Mouse (Mus musculus): ENCODE results near the gene Bace1.
"Not testable (repeated sequence)": the region's sequence is repeated elsewhere in the genome, so short reads cannot be mapped to it uniquely, and the experiment has no call there.

Bace1 gene

GRCm38 (mm10) chr9:45839139-45839981, 980 bp downstream of the Bace1 start:
- no peak for DNase-seq

- no peak for DNase-seq
Observed at GRCm38 (mm10) chr9:45839982-45840300, 1.6 kb downstream of the Bace1 start.

GRCm38 (mm10) chr9:45840331-45840730, 2.0 kb downstream of the Bace1 start:
- DNase-seq = no peak

GRCm38 (mm10) chr9:45841458-45841857, 3.1 kb downstream of the Bace1 start:
- no peak for DNase-seq

DNA sequence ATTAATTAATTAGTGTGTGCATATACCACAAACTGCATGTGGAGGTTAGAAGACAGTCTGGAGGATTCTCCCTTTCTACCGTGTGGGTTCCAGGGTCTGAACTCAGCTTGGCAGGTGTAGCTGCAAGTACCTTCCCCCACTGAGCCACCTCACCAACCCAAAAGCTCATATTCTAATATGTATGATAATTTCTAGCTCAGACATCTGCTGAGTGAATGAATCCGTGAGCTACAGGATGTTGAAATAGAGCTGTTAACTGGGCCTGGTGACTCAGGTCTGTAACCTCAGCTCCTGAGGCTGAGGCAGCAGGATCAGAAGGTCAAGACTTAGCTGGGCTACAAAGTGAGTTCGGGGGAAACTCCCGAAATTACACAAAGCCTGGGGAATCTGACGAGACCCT, 4.6 kb downstream of the Bace1 start:
- DNase-seq = no peak

DNA sequence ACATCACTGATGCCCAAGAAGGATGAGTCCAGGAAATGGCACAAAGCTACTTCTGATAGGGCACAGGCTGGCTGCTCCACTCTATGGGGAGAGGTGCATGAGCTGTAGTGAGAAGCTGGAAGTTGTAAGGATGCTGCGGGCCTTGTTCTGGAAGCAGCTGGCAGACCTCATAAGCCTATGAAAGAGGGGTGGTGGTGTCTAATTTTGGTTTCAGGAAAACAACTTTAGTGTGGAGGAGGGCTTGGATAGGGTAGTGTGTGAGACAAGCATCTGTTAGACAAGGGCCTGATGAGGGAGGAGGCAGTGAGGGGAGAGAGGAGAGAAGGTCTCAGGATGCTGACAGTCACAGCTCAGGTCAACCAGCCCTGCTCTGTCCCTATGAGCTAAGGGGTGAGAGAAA, 5.4 kb downstream of the Bace1 start:
- no peak for DNase-seq

GRCm38 (mm10) chr9:45845541-45845940, 7.2 kb downstream of the Bace1 start:
- no peak for DNase-seq

DNA sequence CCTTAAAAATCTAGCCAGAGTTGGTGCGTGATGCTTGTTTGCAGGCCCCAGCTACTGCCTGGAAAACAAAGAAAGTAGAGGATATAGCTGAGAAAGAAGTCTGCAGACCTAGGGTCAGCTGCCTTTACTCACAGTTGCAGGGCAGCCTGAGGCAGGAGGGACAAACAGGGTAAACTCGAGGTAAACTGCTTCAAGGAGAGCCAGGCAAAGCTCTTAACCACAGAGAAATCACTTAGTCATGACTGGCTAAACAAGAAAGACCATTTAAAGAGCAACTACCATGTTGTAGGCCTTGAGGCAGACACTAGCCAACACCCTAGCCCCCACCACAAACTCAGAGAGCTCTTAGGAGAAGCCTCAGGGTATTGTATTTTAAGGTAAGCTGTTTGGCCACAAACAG, 7.8 kb downstream of the Bace1 start:
- DNase-seq = not testable (repeated sequence)

DNA sequence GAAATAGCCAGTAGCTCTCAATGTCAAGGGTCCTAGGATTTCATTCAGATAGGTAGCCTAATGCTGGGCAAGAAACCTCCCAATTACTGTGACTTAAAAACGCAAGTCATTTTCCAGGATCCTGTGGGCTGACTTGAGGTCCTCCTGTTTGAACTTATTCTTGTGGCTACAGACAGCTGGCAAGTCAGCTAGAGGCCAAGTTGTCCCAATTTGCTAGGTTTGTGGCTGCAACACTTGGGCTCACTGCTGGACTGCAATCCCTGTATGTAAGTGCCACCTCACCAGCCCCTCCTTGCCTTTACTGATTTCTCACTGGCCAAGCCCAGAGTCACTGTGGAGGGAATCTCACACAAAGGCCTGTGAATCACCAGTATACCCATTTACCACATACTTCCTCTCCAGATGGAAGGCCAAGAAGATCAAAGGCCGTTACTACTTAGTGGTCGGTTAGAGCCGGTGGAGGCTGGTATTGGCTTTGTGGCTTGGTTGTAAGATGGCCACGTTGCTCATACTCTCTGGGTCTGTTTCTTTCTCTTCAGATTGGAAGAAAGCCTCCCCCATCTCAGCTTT, 8.6 kb downstream of the Bace1 start:
- no peak for DNase-seq

DNA sequence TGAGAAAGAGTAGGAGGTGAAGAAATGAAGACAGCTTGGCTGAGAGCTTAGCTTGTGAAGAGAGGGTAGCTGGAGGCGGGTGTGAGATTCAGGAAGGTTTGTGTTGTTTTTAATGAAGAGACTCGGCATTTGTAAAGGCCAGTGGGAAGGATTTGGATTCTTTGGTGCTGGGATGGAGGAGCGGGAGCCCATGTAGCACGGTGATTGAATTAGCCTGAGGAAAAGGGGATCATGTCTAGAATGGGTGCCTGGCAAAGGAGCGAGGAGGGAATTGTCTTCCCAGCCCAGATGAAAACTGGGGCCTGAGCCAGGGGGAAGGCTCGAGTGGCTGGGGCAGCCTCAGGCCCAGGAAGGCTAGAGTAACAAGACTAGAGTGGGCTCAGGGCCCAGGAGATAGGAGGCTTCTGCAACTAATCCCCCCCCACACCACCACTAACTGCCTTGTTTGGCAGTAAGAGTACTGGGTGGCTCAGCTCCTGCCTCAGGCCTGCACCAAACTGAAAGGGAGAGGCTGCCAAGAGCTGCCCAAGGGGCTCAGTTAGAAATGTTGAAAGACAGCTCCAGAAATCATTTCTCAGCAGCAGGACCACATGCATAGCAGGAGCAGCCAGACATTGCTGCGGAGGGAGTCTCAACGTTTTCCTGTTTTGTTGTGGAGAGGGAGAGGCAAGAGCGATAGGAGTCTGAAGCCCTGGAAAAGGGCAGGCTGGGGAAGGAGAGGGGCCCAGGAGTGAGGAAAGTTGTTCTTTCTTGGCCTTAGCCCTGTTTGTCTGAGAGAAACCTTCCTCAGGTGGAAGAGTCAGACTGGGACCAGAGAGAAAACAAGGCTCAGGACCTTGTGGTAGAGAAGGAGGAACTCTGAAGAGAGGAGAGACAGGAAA, 11.4 kb downstream of the Bace1 start:
- DNase-seq = peak; percentile 51

DNA sequence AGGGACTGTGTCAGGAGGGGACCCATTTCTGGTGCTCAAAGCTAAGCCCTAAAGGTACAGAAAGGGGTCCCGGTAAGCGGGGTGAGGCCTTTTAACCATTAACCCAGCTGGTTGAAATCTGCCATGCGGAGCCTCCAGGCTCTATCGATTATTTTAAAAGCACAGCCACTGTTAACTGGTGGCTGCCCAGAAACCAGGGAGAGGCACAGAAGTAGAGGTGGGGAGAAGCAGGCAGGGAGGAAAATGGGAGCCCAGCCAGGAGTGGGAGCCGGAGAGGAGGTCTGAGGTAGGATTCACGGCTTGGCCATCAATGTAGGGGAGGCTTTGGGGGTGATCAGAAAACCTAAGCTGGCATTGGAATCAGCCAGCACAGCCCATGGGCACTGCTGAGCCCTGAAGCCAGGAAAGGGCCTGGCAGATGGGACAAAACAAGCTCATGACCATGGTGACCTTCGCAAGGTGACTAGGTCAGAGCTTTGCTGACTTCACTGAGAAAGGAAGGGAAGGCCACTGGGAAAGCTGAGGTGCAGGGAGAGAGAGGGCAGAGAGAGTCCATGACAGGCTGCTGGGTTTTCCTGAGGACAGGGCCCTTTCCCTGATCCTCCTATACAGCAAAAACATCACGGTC, 12.3 kb downstream of the Bace1 start:
- no peak for DNase-seq

DNA sequence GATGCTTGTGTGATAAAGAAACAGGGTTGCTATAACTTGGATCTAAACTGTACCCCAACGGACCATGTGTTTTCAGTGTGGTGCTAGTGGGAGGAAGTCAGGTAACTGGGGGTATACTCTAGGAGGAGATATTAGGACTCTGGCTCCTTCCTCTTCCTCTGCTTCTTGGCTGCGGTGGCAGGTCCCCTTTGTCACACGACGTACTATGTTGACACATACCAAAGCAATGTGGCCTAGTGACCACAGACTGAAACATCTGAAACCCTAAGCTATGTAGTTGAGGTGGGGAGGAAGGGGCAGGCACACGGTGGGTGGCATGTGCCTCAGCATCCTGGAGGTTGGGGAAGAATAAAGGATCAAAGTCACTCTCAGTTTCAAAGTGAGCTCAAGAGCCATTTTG, 12.9 kb downstream of the Bace1 start:
- DNase-seq = no peak

DNA sequence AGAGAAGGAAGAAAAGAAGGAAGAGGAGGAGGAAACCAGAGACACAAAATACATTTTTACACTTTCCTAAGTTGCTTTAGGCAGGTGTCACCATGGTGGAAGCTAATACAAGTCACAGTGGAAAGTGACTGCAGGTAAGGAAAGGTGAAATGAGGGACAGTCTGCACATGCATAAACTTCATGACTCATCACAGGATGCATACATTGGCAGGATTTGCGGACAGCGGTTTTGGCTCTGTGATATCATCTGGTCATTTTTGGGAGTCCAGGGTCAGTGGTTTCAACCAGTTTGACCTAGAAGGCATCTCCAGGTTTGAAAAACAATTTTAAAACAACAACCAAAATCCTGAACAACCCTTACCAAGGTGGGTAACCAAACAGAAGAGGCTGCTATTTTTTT, 13.4 kb downstream of the Bace1 start:
- DNase-seq = no peak

DNA sequence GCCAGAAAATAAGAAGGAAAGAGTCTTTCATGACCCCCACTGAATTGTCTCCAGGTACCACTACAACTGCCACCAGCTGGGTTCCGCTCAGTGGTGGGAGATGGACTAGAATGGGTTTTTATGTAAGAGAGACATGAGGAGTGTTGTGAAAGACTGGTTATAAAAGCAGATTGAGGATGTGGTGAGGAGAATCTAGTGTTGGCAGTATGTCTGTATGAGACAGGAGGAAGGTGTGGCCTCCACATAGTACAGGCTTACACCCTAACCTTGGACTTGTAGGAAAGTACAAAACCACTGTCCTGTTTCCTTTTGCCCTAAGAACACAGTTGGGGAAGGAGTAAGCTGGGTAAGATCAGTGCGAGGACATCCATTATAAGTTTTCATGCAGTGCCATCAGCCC, 15.3 kb downstream of the Bace1 start:
- no peak for DNase-seq

DNA sequence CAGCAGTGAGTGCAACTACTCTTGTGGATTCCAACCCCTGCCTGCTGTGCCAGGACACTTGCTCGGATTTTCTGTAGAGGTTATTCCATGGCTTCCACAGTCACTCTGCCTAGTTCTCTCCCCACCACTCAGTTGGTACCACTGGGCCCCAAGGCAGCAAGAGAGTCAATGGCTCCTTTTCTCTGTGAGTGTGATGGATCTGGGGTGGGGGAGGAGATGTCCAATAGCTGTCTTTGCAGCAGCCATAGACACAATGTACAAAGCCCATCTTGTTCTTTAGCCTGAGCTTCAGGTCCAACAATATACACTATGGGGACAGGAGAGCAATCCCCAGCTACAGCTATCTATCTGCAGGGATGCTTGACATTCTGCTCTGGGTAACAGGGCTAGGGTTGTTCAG, 15.8 kb downstream of the Bace1 start:
- peak; percentile 62 for DNase-seq

GRCm38 (mm10) chr9:45859364-45859763, 21.0 kb downstream of the Bace1 start:
- no peak for DNase-seq

- DNase-seq = no peak
Observed at GRCm38 (mm10) chr9:45861813-45862212, 23.4 kb downstream of the Bace1 start.

GRCm38 (mm10) chr9:45869181-45869580, 30.8 kb downstream of the Bace1 start:
- DNase-seq = no peak

DNA sequence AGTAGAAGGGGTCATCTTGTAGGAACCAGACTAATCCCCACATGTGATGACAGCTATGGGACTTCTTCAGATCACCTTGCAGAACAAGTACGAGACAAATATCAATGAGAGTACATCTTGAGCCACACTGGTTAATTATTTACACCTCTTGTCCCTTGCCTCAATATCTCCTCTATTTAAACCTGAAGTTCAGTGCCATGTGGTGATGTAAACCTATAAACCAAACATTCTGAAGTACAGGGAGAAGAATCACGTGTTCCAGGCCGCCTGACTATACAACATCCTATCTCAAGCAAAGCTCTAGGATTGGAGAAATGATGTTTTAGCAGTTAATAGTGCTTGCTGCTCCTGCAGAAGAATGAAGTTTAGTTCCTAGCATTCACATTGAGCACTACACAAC, 31.9 kb downstream of the Bace1 start:
- DNase-seq = no peak

DNA sequence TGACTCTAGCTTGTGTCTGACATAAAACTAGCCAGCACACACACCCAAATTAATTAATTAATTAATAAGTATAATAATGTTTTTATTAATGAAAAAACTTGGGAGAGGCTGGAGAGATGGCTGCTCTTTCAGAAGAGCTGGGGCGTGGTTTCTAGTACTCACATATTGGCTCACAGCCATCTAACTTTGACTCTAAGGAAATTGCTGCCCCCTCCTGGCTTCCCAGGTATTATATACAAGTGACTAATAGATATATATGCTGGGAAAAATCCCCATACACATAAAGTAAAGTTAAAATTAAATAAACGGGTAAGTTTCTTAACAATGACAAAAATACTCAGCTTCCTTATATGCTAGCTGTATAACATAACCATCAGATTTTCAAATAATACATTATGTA, 39.5 kb downstream of the Bace1 start:
- no peak for DNase-seq

DNA sequence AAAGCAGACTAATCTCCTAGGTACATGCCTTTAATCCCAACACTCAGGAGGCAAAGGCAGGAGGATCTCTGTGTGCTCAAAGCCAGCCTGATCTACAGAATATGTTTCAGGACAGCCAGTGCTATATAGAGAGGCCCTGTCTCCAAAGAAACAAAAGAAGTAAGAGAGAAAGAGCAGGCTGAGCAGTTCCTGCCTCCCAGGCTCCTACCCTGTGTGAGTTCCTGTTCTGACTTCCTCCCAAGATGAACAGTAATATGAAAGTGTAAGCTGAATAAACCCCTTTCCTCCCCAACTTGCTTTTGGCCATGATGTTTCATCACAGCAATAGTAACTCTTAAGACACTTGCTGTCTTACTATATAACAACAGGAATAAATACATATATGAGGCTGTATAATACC, 55.3 kb downstream of the Bace1 start:
- no peak for DNase-seq

- no peak for DNase-seq
Observed at GRCm38 (mm10) chr9:45905196-45905595, 66.8 kb downstream of the Bace1 start.

DNA sequence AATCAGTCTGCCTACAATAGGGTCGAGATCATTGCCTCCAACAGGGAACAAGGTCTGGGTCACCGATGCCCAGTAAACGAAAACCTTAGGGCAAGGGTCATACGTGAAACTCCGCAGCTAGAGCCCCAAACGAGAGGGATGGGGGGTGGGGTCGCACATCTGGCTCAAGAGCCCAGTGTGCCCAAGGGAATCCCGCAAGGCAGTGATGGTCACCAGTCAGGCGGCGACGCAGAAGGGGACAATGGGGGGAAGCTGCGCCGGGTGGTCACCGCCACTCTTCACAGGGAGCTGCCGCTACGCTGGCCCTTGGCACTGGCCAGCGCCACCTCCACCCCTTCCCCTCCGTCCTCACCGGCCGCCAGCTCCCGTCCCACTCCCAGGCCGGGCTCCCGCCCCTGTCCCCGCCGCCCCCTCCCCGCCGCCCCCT, 67.4 kb downstream of the Bace1 start:
- DNase-seq = no peak

Measured in layer of hippocampus, adult 9-11 months (tissue).